Mouse (Mus musculus) midbrain, embryonic 14.5 days (tissue): ENCODE data around the gene Tmem115. TPM values are rescaled to one million over a fixed set of nuclear protein-coding genes. Genes with fewer than 3 reads are reported as not detected.
A peak's percentile ranks its signal among the peaks of the same experiment; 100 is the strongest.

Experiments
- ATAC-seq: fragments of 200-750 bp; cut with Nextera tagmentation; 2 replicates; pipeline ENCODE4 v1.8.0; 2017; ENCODE audit warnings: moderate number of reproducible peaks, moderate library complexity; ENCODE audit not compliant: low FRiP score, low TSS enrichment
- DNase-seq: peaks from one replicate; pipeline ENCODE4 v3.0.0-alpha.2; 2015
- H3K27ac ChIP-seq: fragments of 300-500 bp; sonication (generic); replicated peaks from 2 replicates; pipeline ENCODE4 v1.5.1; 2014; ENCODE audit warnings: mild to moderate bottlenecking, low read depth, low read length, moderate library complexity
- H3K27me3 ChIP-seq: fragments of 300-500 bp; sonication (generic); 2 replicates; pipeline ENCODE4 v1.6.1; 2014; ENCODE audit warnings: low read length, control low read depth, mixed read lengths; ENCODE audit not compliant: control insufficient read depth, insufficient read depth
- H3K36me3 ChIP-seq: fragments of 300-500 bp; sonication (generic); 2 replicates; pipeline ENCODE4 v1.6.1; 2014; ENCODE audit warnings: low read length, control low read depth; ENCODE audit not compliant: control insufficient read depth, insufficient read depth
- H3K4me1 ChIP-seq: fragments of 300-500 bp; sonication (generic); 2 replicates; pipeline ENCODE4 v1.6.1; 2014; ENCODE audit warnings: mild to moderate bottlenecking, antibody characterized with exemption, low read length, control low read depth; ENCODE audit not compliant: control insufficient read depth, insufficient read depth
- H3K4me2 ChIP-seq: fragments of 300-500 bp; sonication (generic); 2 replicates; pipeline ENCODE4 v1.6.1; 2014; ENCODE audit warnings: mild to moderate bottlenecking, low read length, moderate library complexity
- H3K4me3 ChIP-seq: fragments of 300-500 bp; sonication (generic); replicated peaks from 2 replicates; pipeline ENCODE4 v1.5.1; 2014; ENCODE audit warnings: low read depth, low read length
- H3K9ac ChIP-seq: fragments of 300-500 bp; sonication (generic); replicated peaks from 2 replicates; pipeline ENCODE4 v1.6.1; 2014; ENCODE audit warnings: mild to moderate bottlenecking, low read length, moderate library complexity
- H3K9me3 ChIP-seq: fragments of 300-500 bp; sonication (generic); 2 replicates; pipeline ENCODE4 v1.6.1; 2016; ENCODE audit warnings: low read length, control low read depth, mixed read lengths; ENCODE audit not compliant: control insufficient read depth
- WGBS: fragments of 180-500 bp; shearing (Covaris S2); extraction: QIAGEN DNeasy Blood & Tissue Kit; methylation state at CpG from one replicate; pipeline ENCODE4 v1.1.7; 2014; 5-methylcytosine and 5-hydroxymethylcytosine counted together
- polyA plus RNA-seq: library from polyadenylated mRNA; unstranded; fragments of >200 nt; fragmentation: Nextera tagmentation; extraction: Ambion mirVana; gene quantifications from 2 replicates; pipeline ENCODE4 v1.2.1, GENCODE M21; 2014

Gene Tmem115
- polyA plus RNA-seq, 1 experiment from 2014 or later: 50.9 TPM

- Histone ChIP-seq H3K36me3 (no peaks in the 10 kb centered on the region), H3K9ac (no peak overlapping the region), H3K4me1 (peaks cover 28% of the 10 kb centered on the region), H3K27ac (no peak overlapping the region), H3K4me3 (peak overlapping the region; percentile 29; the same call in 1 of the 2 replicates), H3K9me3 (no peaks in the 10 kb centered on the region), H3K4me2 (peak overlapping the region; percentile 53; the same call in 1 of the 2 replicates), H3K27me3 (peaks cover 30% of the 10 kb centered on the region)
- 26% methylated on average over 23 of the region's 23 CpGs for WGBS
- ATAC-seq (no peak), DNase-seq (no peak)
Observed at GRCm38 (mm10) chr9:107550491-107551116, 16.9 kb downstream of the Tmem115 start.

DNA sequence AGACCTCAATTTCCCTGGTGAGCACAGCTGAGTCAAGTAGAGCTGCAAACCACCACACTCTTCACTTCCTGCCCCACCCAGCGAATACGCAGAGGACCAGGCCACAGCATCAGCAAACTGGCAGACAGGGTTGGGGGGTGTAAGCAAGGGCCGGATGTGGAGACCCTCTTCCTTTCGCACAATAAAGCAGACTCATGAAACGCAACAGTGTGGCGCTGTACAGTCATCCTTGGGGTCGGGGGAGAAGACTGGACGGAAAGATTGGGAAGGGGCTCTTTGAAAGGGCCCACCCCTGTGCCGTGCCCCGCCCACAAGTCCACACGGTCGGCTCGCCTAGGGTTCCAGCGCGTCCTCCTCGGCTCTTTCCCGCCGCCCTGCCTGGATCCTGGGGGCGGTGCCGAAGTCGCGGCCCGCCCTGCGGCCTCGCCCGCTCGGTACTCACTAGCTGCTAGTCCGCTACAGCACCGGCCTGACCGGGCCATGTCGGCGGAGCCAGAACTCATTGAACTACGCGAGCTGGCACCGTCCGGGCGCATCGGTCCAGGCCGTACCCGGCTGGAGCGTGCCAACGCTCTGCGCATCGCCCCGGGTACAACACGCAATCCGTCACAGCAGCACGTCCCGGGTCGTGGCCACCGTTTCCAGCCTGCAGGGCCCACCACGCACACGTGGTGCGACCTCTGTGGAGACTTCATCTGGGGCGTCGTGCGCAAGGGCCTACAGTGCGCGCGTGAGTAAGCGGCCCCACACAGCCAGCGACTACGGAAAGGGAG is 17.6 kb downstream of the Tmem115 start, which contains the start of gene Rassf1:
Gene Rassf1 (plus strand): TSS at position 439 of the 773 bp plus-strand sequence.
- Histone ChIP-seq H3K4me2 (peak within 1 kb of the TSS; percentile 53), H3K4me3 (peak within 1 kb of the TSS; percentile 29), H3K9me3 (no peaks in the 10 kb centered on the region), H3K36me3 (no peaks in the 10 kb centered on the region), H3K4me1 (peaks cover 35% of the 10 kb centered on the region), H3K27me3 (peaks cover 30% of the 10 kb centered on the region), H3K27ac (no peak within 1 kb of the TSS), H3K9ac (peak within 1 kb of the TSS; percentile 45; the same call in 1 of the 2 replicates)
- DNase-seq (peak; percentile 48), ATAC-seq (no peak)
- WGBS: 2% methylated on average over 63 of the region's 63 CpGs

- H3K27ac ChIP-seq: no peak overlapping the region
- H3K9me3 ChIP-seq: no peaks in the 10 kb centered on the region
- peaks cover 3% of the 10 kb centered on the region; the same call in 1 of the 2 replicates for H3K36me3 ChIP-seq
- peaks cover 34% of the 10 kb centered on the region for H3K4me1 ChIP-seq
- no peak for ATAC-seq
- H3K4me2 ChIP-seq: peak overlapping the region; percentile 53
- peaks cover 30% of the 10 kb centered on the region for H3K27me3 ChIP-seq
- 0 out of 2 replicates have a peak overlapping the region, but pooled peaks have one; percentile 45 for H3K9ac ChIP-seq
- WGBS: 11% methylated on average over 8 of the region's 8 CpGs
- DNase-seq: no peak
- peak overlapping the region; percentile 29 for H3K4me3 ChIP-seq
Observed at GRCm38 (mm10) chr9:107551890-107552355, 18.2 kb downstream of the Tmem115 start.

- H3K9ac ChIP-seq: no peak overlapping the region
- peaks cover 26% of the 10 kb centered on the region for H3K4me1 ChIP-seq
- no peaks in the 10 kb centered on the region for H3K9me3 ChIP-seq
- ATAC-seq: no peak
- H3K4me2 ChIP-seq: no peak overlapping the region; the same call in 1 of the 2 replicates
- H3K4me3 ChIP-seq: no peak overlapping the region
- H3K36me3 ChIP-seq: peaks cover 11% of the 10 kb centered on the region
- 78% methylated on average over 5 of the region's 5 CpGs for WGBS
- no peak for DNase-seq
- no peak overlapping the region for H3K27ac ChIP-seq
- peaks cover 30% of the 10 kb centered on the region for H3K27me3 ChIP-seq
Observed at GRCm38 (mm10) chr9:107552690-107553393, 19.1 kb downstream of the Tmem115 start.

DNA sequence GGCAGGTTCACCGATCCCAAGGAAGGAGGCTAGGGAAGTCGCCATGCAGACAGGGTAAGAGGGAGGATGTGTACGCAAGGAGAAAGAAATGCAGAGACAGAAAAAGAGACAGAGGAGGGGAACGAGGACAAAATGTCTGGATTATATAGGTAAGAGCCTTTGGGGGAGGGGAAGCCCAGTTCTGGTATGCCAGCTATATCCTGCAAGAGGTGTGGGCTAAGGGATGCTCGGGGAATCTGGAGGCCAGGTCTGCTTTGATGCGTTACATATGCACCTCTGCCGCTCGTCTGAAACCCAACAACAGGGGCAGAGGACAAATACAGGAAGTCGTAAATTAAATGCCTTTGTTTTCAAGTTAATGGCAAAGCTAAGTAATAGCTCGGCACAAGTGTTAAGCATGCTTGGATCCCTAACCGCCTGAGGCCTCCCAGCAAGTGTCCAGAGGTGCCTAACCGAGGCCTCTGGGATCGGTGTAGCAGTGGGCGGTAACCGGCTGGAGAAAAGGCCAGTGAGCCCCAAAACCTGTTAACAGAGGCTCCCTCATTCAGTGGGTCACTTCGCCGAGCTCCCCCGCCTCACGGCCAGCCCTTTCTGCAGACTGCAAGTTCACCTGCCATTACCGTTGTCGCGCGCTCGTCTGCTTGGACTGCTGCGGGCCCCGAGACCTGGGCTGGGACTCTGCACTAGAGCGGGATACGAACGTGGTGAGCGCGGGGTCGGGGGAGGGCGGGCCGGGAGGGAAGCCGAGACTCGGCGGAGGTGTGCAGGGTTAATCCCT is 20.0 kb downstream of the Tmem115 start:
- 8% methylated on average over 37 of the region's 37 CpGs for WGBS
- Histone ChIP-seq H3K27me3 (peaks cover 30% of the 10 kb centered on the region), H3K4me3 (peak overlapping the region; percentile 73), H3K4me1 (peaks cover 26% of the 10 kb centered on the region), H3K9ac (peak overlapping the region; percentile 76), H3K4me2 (peak overlapping the region; percentile 92), H3K9me3 (no peaks in the 10 kb centered on the region), H3K36me3 (peaks cover 20% of the 10 kb centered on the region), H3K27ac (peak overlapping the region; percentile 88)
- peak; percentile 76; the same call in 1 of the 2 replicates for ATAC-seq
- no peak for DNase-seq

- under 1% methylated on average over 53 of the region's 53 CpGs for WGBS
- peak; percentile 100 for DNase-seq
Observed at GRCm38 (mm10) chr9:107554319-107554825, 20.6 kb downstream of the Tmem115 start.

DNA sequence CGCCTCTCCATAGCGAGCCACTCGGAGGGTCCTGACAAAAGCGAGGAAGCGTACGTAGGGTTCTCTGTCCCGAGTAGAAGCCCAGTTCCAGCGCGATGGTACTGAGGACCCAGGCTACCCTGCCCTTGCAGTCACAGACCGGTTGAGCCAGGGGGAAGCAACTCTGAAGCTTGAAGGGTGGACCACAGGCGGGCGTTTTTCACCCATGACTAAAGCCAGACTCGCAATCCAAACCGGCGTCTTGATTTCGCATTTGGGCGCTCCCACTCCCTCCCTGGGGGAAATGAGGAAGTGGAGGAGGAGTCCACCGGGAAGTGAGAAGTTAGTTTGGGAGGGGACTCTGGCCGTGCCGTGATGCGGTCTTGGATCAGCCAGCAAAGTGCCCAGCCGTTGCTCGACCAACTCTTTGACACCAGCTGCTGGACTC is 21.3 kb downstream of the Tmem115 start:
- peak overlapping the region; percentile 73 for H3K4me3 ChIP-seq
- H3K36me3 ChIP-seq: peaks cover 33% of the 10 kb centered on the region
- peak overlapping the region; percentile 88 for H3K27ac ChIP-seq
- H3K27me3 ChIP-seq: peaks cover 30% of the 10 kb centered on the region
- peak overlapping the region; percentile 76 for H3K9ac ChIP-seq
- DNase-seq: peak; percentile 54
- peaks cover 26% of the 10 kb centered on the region for H3K4me1 ChIP-seq
- H3K9me3 ChIP-seq: no peaks in the 10 kb centered on the region
- WGBS: under 1% methylated on average over 23 of the region's 23 CpGs
- H3K4me2 ChIP-seq: peak overlapping the region; percentile 92
- ATAC-seq: no peak

More at GRCm38 (mm10) chr9:107554319-107554825, 20.6 kb downstream of the Tmem115 start:
- Histone ChIP-seq H3K27ac (peak overlapping the region; percentile 88), H3K4me3 (peak overlapping the region; percentile 73), H3K4me2 (peak overlapping the region; percentile 92), H3K9ac (peak overlapping the region; percentile 76), H3K9me3 (no peaks in the 10 kb centered on the region), H3K4me1 (peaks cover 26% of the 10 kb centered on the region), H3K36me3 (peaks cover 27% of the 10 kb centered on the region), H3K27me3 (peaks cover 30% of the 10 kb centered on the region)
- ATAC-seq: peak; percentile 94
